Mouse (Mus musculus) heart, adult 2 months (tissue): ENCODE measurements around the gene Eif4g1. TPM values are rescaled to one million over a fixed set of nuclear protein-coding genes. Genes with fewer than 3 reads are reported as not detected.
"Not testable (repeated sequence)": the region's sequence is repeated elsewhere in the genome, so short reads cannot be mapped to it uniquely, and the experiment has no call there.

ENCODE experiments used
- DNase-seq, 2 experiments: peaks; one replicate each; pipeline ENCODE4 v3.0.0; 2021
- H3K27ac ChIP-seq: fragments of 200-600 bp; 2 replicates; pipeline ENCODE4 v1.8.1; 2022
- H3K27me3 ChIP-seq: fragments of 200-500 bp; 2 replicates; pipeline ENCODE4 v1.6.1; 2012; ENCODE audit warnings: mild to moderate bottlenecking, low read length, inconsistent platforms, mixed read lengths; ENCODE audit not compliant: control insufficient read depth, insufficient read depth
- H3K36me3 ChIP-seq: fragments of 200-500 bp; 2 replicates; pipeline ENCODE4 v1.6.1; 2012; ENCODE audit warnings: low read length, inconsistent platforms; ENCODE audit not compliant: control insufficient read depth, insufficient read depth
- H3K4me1 ChIP-seq: fragments of 200-500 bp; 2 replicates; pipeline ENCODE4 v1.6.1; 2011; ENCODE audit warnings: low read length; ENCODE audit not compliant: control insufficient read depth, insufficient read depth
- H3K4me3 ChIP-seq: fragments of 200-600 bp; 2 replicates; pipeline ENCODE4 v1.8.1; 2022
- H3K79me2 ChIP-seq: fragments of 200-500 bp; replicated peaks from 2 replicates; pipeline ENCODE4 v1.6.1; 2012; ENCODE audit warnings: mild to moderate bottlenecking, inconsistent platforms, low read length, moderate library complexity, mixed read lengths; ENCODE audit not compliant: control insufficient read depth, insufficient read depth
- H3K9ac ChIP-seq: fragments of 200-500 bp; 2 replicates; pipeline ENCODE4 v1.6.1; 2012; ENCODE audit warnings: low read depth, mild to moderate bottlenecking, control low read depth, inconsistent platforms, low read length, mixed read lengths
- CTCF ChIP-seq: fragments of 200-600 bp; IDR thresholded peaks from 2 replicates; pipeline ENCODE4 v1.8.1; 2022; ENCODE audit warnings: antibody characterized with exemption, mild to moderate bottlenecking, moderate library complexity
- EP300 ChIP-seq: fragments of 200-500 bp; IDR thresholded peaks from 2 replicates; pipeline ENCODE4 v1.6.1; 2011; ENCODE audit warnings: low read depth, low read length, control low read depth; ENCODE audit not compliant: insufficient read depth
- POLR2A ChIP-seq: fragments of 200-500 bp; IDR thresholded peaks from 2 replicates; pipeline ENCODE4 v1.6.1; 2011; ENCODE audit warnings: mild to moderate bottlenecking, low read depth, low read length, control low read depth; ENCODE audit not compliant: insufficient read depth
- WGBS: fragments of 180-500 bp; shearing (Covaris S2); methylation state at CpG from one replicate; pipeline ENCODE4 v1.1.7; 2018; 5-methylcytosine and 5-hydroxymethylcytosine counted together
- intact Hi-C: fragments of 180-260 bp; cut with DNase I; formaldehyde crosslinking; loops from one replicate; pipeline ENCODE4 v1.15.1; 2025
- long read RNA-seq: library from polyadenylated mRNA; stranded (forward); transcript quantifications from one replicate; pipeline ENCODE4 v2.0.0, GENCODE M21; 2021
- polyA plus RNA-seq: library from polyadenylated mRNA; depleted of rRNA; stranded (reverse); fragments of >200 nt; gene quantifications from 2 replicates; pipeline ENCODE4 v1.2.3, GENCODE M21; 2012; rRNA removed
- total RNA-seq, 2 experiments: library from RNA; stranded (reverse); gene quantifications; 2 replicates each; pipeline ENCODE4 v1.2.3; 2021

The Eif4g1 gene
- 100 to 1,000 TPM; 344 to 420 TPM for total RNA-seq
- 343 and 423 TPM in 2 replicates for polyA plus RNA-seq
- long read RNA-seq, full-length matches to known transcripts = 4 of 118 reads
- long read RNA-seq, partial matches to known transcripts = 102 of 118 reads
- long read RNA-seq, other reads (novel, unspliced or antisense) = 12 of 118 reads

- H3K79me2 ChIP-seq, H3K4me3 ChIP-seq, intact Hi-C loops, H3K27ac ChIP-seq, H3K4me1 ChIP-seq, H3K36me3 ChIP-seq, H3K27me3 ChIP-seq, H3K9ac ChIP-seq, DNase-seq: not testable (repeated sequence)
- WGBS = 96% methylated on average over 4 of the region's 6 CpGs
Observed at GRCm38 (mm10) chr16:20668013-20668412, at the start of gene Eif4g1. Eif4g1 (plus strand) TSS chr16:20668313.

GRCm38 (mm10) chr16:20619541-20620398, 48.3 kb upstream of the Eif4g1 start:
- H3K4me1 ChIP-seq = peaks cover 1% of the 10 kb centered on the region; the same call in 1 of the 2 replicates
- WGBS = 4% methylated on average over 81 of the region's 83 CpGs
- no peaks in the 10 kb centered on the region for H3K79me2 ChIP-seq
- H3K4me3 ChIP-seq = peak overlapping the region; percentile 32
- H3K27ac ChIP-seq = no peak overlapping the region
- H3K27me3 ChIP-seq = no peaks in the 10 kb centered on the region
- intact Hi-C loops = loop anchor here (1.0 kb wide), 1 partner anchor 8 kb away; the partner anchor contains the start of genes Alg3, Eef1akmt4 and Gm49333
- no peaks in the 10 kb centered on the region for H3K36me3 ChIP-seq
- no peak for TF ChIP-seq EP300
- no peak for TF ChIP-seq CTCF
- H3K9ac ChIP-seq = no peak overlapping the region
- DNase-seq = peak; percentile 40 to 60

GRCm38 (mm10) chr16:20620399-20620735, 47.7 kb upstream of the Eif4g1 start:
- Histone ChIP-seq H3K27me3 (no peaks in the 10 kb centered on the region), H3K36me3 (no peaks in the 10 kb centered on the region), H3K4me3 (peak overlapping the region; percentile 56; the same call in 1 of the 2 replicates), H3K9ac (no peak overlapping the region), H3K27ac (no peak overlapping the region), H3K4me1 (peaks cover 1% of the 10 kb centered on the region; the same call in 1 of the 2 replicates), H3K79me2 (no peaks in the 10 kb centered on the region)
- 0% methylated on average over 9 of the region's 9 CpGs for WGBS
- intact Hi-C loops = loop anchor here (1.0 kb wide), 1 partner anchor 9 kb away; the partner anchor contains the start of genes Alg3, Eef1akmt4 and Gm49333
- TF ChIP-seq CTCF = no peak
- TF ChIP-seq POLR2A = no peak
- no peak for TF ChIP-seq EP300
- no peak for DNase-seq

GRCm38 (mm10) chr16:20620751-20621190, 47.3 kb upstream of the Eif4g1 start:
- TF ChIP-seq POLR2A = no peak
- no peak for TF ChIP-seq EP300
- TF ChIP-seq CTCF = no peak
- WGBS = under 1% methylated on average over 32 of the region's 32 CpGs
- no peaks in the 10 kb centered on the region for H3K36me3 ChIP-seq
- no peak overlapping the region for H3K27ac ChIP-seq
- intact Hi-C loops = loop anchor here (1.0 kb wide), 1 partner anchor 9 kb away; the partner anchor contains the start of genes Alg3, Eef1akmt4 and Gm49333
- DNase-seq = no peak
- peak overlapping the region; percentile 56 for H3K4me3 ChIP-seq
- H3K79me2 ChIP-seq = no peaks in the 10 kb centered on the region
- peak overlapping the region; percentile 49 for H3K9ac ChIP-seq
- H3K4me1 ChIP-seq = peaks cover 1% of the 10 kb centered on the region; the same call in 1 of the 2 replicates
- no peaks in the 10 kb centered on the region for H3K27me3 ChIP-seq

- H3K4me3 ChIP-seq = peak within 1 kb of the TSS; percentile 56
- no peak within 1 kb of the TSS for H3K27ac ChIP-seq
- intact Hi-C loops = no loop called here
- no peaks in the 10 kb centered on the region for H3K27me3 ChIP-seq
- H3K79me2 ChIP-seq = no peaks in the 10 kb centered on the region
- peak; percentile 82 to 84 for DNase-seq
- under 1% methylated on average over 75 of the region's 92 CpGs for WGBS
- peak within 1 kb of the TSS; percentile 72 for H3K9ac ChIP-seq
- no peaks in the 10 kb centered on the region for H3K36me3 ChIP-seq
- TF ChIP-seq CTCF = no peak
- TF ChIP-seq POLR2A = no peak
- peaks cover 1% of the 10 kb centered on the region; the same call in 1 of the 2 replicates for H3K4me1 ChIP-seq
Observed at GRCm38 (mm10) chr16:20621191-20621990, 46.7 kb upstream of the Eif4g1 start, which contains the start of gene Camk2n2. Camk2n2 (minus strand) TSS chr16:20621287.
